Mouse (Mus musculus) stomach, postnatal 0 days (tissue): ENCODE measurements around the gene Vpreb2. TPM values are rescaled to one million over a fixed set of nuclear protein-coding genes. Genes with fewer than 3 reads are reported as not detected.
"Not testable (repeated sequence)": the region's sequence is repeated elsewhere in the genome, so short reads cannot be mapped to it uniquely, and the experiment has no call there.

Experiments used
- ATAC-seq: fragments of 200-750 bp; cut with Nextera tagmentation; 2 replicates; pipeline ENCODE4 v1.8.0; 2017; ENCODE audit not compliant: low FRiP score, low TSS enrichment
- DNase-seq: peaks from one replicate; pipeline ENCODE4 v3.0.0-alpha.2; 2016; ENCODE audit warnings: low spot score
- H3K27ac ChIP-seq: fragments of 300-500 bp; sonication (generic); replicated peaks from 2 replicates; pipeline ENCODE4 v1.5.1; 2014; ENCODE audit warnings: mild to moderate bottlenecking, control low read depth
- H3K27me3 ChIP-seq: fragments of 300-500 bp; sonication (generic); 2 replicates; pipeline ENCODE4 v1.6.1; 2014; ENCODE audit warnings: low read length; ENCODE audit not compliant: control insufficient read depth, insufficient read depth
- H3K36me3 ChIP-seq: fragments of 300-500 bp; sonication (generic); 2 replicates; pipeline ENCODE4 v1.6.1; 2014; ENCODE audit warnings: low read length, mixed read lengths; ENCODE audit not compliant: control insufficient read depth, insufficient read depth
- H3K4me1 ChIP-seq: fragments of 300-500 bp; sonication (generic); replicated peaks from 2 replicates; pipeline ENCODE4 v1.6.1; 2014; ENCODE audit warnings: antibody characterized with exemption; ENCODE audit not compliant: control insufficient read depth, insufficient read depth
- H3K4me2 ChIP-seq: fragments of 300-500 bp; sonication (generic); replicated peaks from 2 replicates; pipeline ENCODE4 v1.6.1; 2014; ENCODE audit warnings: low read depth, mild to moderate bottlenecking, control low read depth, moderate library complexity
- H3K4me3 ChIP-seq: fragments of 300-500 bp; sonication (generic); 2 replicates; pipeline ENCODE4 v1.5.1; 2014; ENCODE audit warnings: low read depth, low read length, control low read depth
- H3K9ac ChIP-seq: fragments of 300-500 bp; sonication (generic); 2 replicates; pipeline ENCODE4 v1.6.1; 2014; ENCODE audit warnings: mild to moderate bottlenecking, low read length, control low read depth, mixed read lengths
- H3K9me3 ChIP-seq: fragments of 300-500 bp; sonication (generic); 2 replicates; pipeline ENCODE4 v1.6.1; 2016; ENCODE audit warnings: low read length; ENCODE audit not compliant: control insufficient read depth
- CTCF ChIP-seq: IDR thresholded peaks from 2 replicates; pipeline ENCODE4 v1.5.1; 2016; ENCODE audit warnings: antibody characterized with exemption, low read depth, mild to moderate bottlenecking, moderate library complexity
- EP300 ChIP-seq: optimal IDR thresholded peaks from 2 replicates; pipeline ENCODE3; 2016; ENCODE audit warnings: antibody characterized with exemption
- WGBS: fragments of 180-500 bp; shearing (Covaris S2); extraction: QIAGEN DNeasy Blood & Tissue Kit; methylation state at CpG from one replicate; pipeline ENCODE4 v1.1.7; 2014; 5-methylcytosine and 5-hydroxymethylcytosine counted together
- polyA plus RNA-seq: library from polyadenylated mRNA; unstranded; fragments of >200 nt; fragmentation: Nextera tagmentation; extraction: Ambion mirVana; gene quantifications from 2 replicates; pipeline ENCODE4 v1.2.1, GENCODE M21; 2015

Gene Vpreb2
- polyA plus RNA-seq, 1 experiment from 2014 or later, result not detected

- Histone ChIP-seq H3K27me3 (no peaks in the 10 kb centered on the region), H3K9ac (no peak overlapping the region), H3K4me2 (no peak overlapping the region), H3K4me1 (no peaks in the 10 kb centered on the region), H3K36me3 (no peaks in the 10 kb centered on the region), H3K27ac (no peak overlapping the region), H3K9me3 (no peaks in the 10 kb centered on the region), H3K4me3 (no peak overlapping the region)
- TF ChIP-seq CTCF (no peak), EP300 (no peak)
- 46% methylated on average over 5 of the region's 5 CpGs for WGBS
- DNase-seq, result no peak
- ATAC-seq, result no peak
Measured at GRCm38 (mm10) chr16:17984231-17984630, 4.0 kb downstream of the Vpreb2 start.

GRCm38 (mm10) chr16:17985078-17985477, 4.8 kb downstream of the Vpreb2 start:
- H3K4me3 ChIP-seq, result no peak overlapping the region
- TF ChIP-seq CTCF, result no peak
- TF ChIP-seq EP300, result no peak
- 64% methylated on average over 5 of the region's 5 CpGs for WGBS
- no peak overlapping the region for H3K4me2 ChIP-seq
- DNase-seq (no peak), ATAC-seq (no peak)
- H3K27ac ChIP-seq, result no peak overlapping the region
- H3K9me3 ChIP-seq, result no peaks in the 10 kb centered on the region
- H3K4me1 ChIP-seq, result no peaks in the 10 kb centered on the region
- no peaks in the 10 kb centered on the region for H3K27me3 ChIP-seq
- H3K36me3 ChIP-seq, result no peaks in the 10 kb centered on the region
- H3K9ac ChIP-seq, result no peak overlapping the region

GRCm38 (mm10) chr16:17986456-17987132, 6.4 kb downstream of the Vpreb2 start:
- Histone ChIP-seq H3K4me2 (no peak overlapping the region), H3K9me3 (0 out of 2 replicates have a peak, but pooled peaks cover under 1% of the 10 kb centered on the region), H3K9ac (no peak overlapping the region), H3K27ac (no peak overlapping the region), H3K4me3 (no peak overlapping the region), H3K4me1 (no peaks in the 10 kb centered on the region), H3K27me3 (no peaks in the 10 kb centered on the region), H3K36me3 (no peaks in the 10 kb centered on the region)
- DNase-seq (peak; percentile 74), ATAC-seq (peak; percentile 79)
- 51% methylated on average over 10 of the region's 10 CpGs for WGBS
- TF ChIP-seq CTCF (peak; percentile 91), EP300 (no peak)

- no peak overlapping the region for H3K4me3 ChIP-seq
- H3K27ac ChIP-seq, result no peak overlapping the region
- no peaks in the 10 kb centered on the region for H3K27me3 ChIP-seq
- TF ChIP-seq EP300 (no peak), CTCF (no peak)
- ATAC-seq, result no peak
- H3K9me3 ChIP-seq, result 0 out of 2 replicates have a peak, but pooled peaks cover 3% of the 10 kb centered on the region
- H3K4me2 ChIP-seq, result no peak overlapping the region
- 68% methylated on average over 1 of the region's 1 CpGs for WGBS
- no peak for DNase-seq
- no peak overlapping the region for H3K9ac ChIP-seq
- no peaks in the 10 kb centered on the region for H3K36me3 ChIP-seq
- H3K4me1 ChIP-seq, result no peaks in the 10 kb centered on the region
Measured at GRCm38 (mm10) chr16:17987703-17988102, 7.5 kb downstream of the Vpreb2 start.

GRCm38 (mm10) chr16:17992321-17992720, 12.1 kb downstream of the Vpreb2 start:
- not testable (repeated sequence) for H3K36me3 ChIP-seq, ATAC-seq, H3K4me3 ChIP-seq, H3K27ac ChIP-seq, H3K9me3 ChIP-seq, H3K4me1 ChIP-seq, H3K9ac ChIP-seq, H3K4me2 ChIP-seq, H3K27me3 ChIP-seq, DNase-seq
- 98% methylated on average over 16 of the region's 16 CpGs for WGBS

GRCm38 (mm10) chr16:17999668-18000067, 19.4 kb downstream of the Vpreb2 start:
- H3K9me3 ChIP-seq, result no peaks in the 10 kb centered on the region
- 90% methylated on average over 5 of the region's 5 CpGs for WGBS
- no peak for ATAC-seq

More at GRCm38 (mm10) chr16:17999668-18000067, 19.4 kb downstream of the Vpreb2 start:
- TF ChIP-seq EP300 (no peak), CTCF (no peak)
- Histone ChIP-seq H3K9ac (no peak overlapping the region), H3K4me1 (no peaks in the 10 kb centered on the region), H3K27me3 (no peaks in the 10 kb centered on the region), H3K27ac (no peak overlapping the region), H3K4me2 (no peak overlapping the region), H3K4me3 (no peak overlapping the region), H3K36me3 (no peaks in the 10 kb centered on the region)
- no peak for DNase-seq
